In the genomic region with DNA sequence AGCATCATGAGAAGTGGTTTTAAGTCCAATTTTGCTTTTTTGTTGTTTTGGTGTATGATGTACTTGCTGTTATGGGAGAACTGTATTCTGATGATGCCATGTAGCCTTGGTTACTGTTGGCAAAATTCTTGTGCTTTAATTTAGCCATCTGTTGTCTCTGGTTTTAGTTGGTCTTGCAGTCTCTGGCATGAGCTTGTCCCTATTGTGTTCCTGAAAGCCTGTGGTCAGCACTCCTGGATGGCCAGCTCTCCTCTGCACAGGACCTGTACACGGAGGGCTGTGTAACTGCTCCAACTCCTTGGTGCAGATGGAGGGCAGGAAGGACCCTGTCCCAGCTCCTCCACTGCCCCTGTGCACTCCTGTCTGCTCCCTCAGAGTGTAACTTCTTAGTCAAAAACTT, we compare ENCODE assay signal across 14 mouse cellular contexts.
A peak's percentile ranks its signal among the peaks of the same experiment; 100 is the strongest.
DNase-seq lines count a peak whose midpoint lies in the region.
"Had no signal": no experiment of that assay in that cellular context is flagged by ENCODE, and none has a peak within 500 bp of the region (broad histone marks: within the 10 kb centered on the region; RNA-seq: fewer than 3 reads in every experiment).

No protein-coding gene starts in this region.

- peak; percentile 60 for DNase-seq in cerebellum, adult 11-12 months
- DNase-seq in cerebellum, postnatal 4 days (ENCODE audit: low spot score in 2 of 2): no peak
- peak; percentile 35 to 41 for DNase-seq in cerebellum, adult 18-20 months
- DNase-seq in cerebellum, adult 9-10 months: peak; percentile 76
- DNase-seq in cerebellum, postnatal 25 days: peak; percentile 19 to 27
- no peak for DNase-seq in thymus, postnatal 25 days
- no peak for DNase-seq in yolk sac, embryonic 10.5 days (ENCODE audit: low spot score)
- DNase-seq: adrenal gland, adult 2 months; adrenal gland, postnatal 14 days; B cell, adult 2 months; forebrain, postnatal 0 days; gastrocnemius, adult 2 months; gastrocnemius, postnatal 14 days; kidney, adult 11 months had no signal

Comparison
In these comparisons a context has a peak if more than half of its experiments do, and no peak if none do; other contexts are left out.
1. DNase-seq: peak in cerebellum, adult 11-12 months (single experiment), cerebellum, adult 18-20 months (2 of 2), cerebellum, adult 9-10 months (single experiment) and cerebellum, postnatal 25 days (2 of 2); none in cerebellum, postnatal 4 days (0 of 2), thymus, postnatal 25 days (single experiment) and yolk sac, embryonic 10.5 days (single experiment).